Comparison of ENCODE assay signal across 25 mouse cellular contexts in the genomic region with DNA sequence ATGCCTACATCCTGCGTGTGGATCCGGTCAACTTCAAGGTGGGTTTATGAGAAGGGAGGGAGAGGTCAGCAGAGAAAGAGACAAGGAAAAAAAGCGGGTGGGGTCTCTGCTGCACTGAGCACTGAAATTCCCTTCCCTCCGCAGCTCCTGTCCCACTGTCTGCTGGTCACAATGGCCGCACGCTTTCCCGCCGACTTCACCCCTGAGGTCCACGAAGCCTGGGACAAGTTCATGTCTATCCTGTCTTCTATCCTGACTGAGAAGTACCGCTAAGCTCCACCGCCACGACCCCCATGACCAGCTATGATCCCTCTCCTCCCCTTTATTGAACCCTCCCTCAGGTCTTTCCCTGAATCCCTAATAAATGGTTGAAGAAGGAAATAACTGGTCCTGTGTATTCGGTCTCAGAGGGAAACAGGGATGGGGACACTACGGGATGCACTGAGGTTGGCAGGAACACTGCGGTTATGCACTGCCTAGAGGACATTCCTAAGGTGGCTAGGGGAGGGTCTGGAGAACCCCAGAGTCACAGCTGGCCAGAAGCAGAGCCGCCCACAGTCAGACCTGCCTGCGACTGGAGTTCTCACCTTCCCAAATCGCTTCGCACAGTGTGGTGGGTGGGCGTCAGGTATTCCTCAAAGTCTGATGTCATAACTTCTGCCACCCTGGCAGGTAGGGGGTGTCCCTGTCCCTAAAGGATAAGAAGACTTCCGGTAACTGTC. TPM values are rescaled to one million over a fixed set of nuclear protein-coding genes. Genes with fewer than 3 reads are reported as not detected.
DNase-seq lines count a peak whose midpoint lies in the region; ATAC-seq and TF ChIP-seq lines count a peak whose summit lies in the region.
"Had no signal": no experiment of that assay in that cellular context is flagged by ENCODE, and none has a peak within 500 bp of the region (broad histone marks: within the 10 kb centered on the region; RNA-seq: fewer than 3 reads in every experiment).

No protein-coding gene starts in this region.

- peaks cover 35% of the 10 kb centered on the region for H3K27me3 ChIP-seq in forebrain, embryonic 10.5 days (ENCODE audit: poor library complexity, severe bottlenecking)
- H3K27me3 ChIP-seq in forebrain, postnatal 0 days (ENCODE audit: insufficient read depth, low read length) = no peaks in the 10 kb centered on the region
- H3K27me3 ChIP-seq in heart, embryonic 14.5 days (ENCODE audit: control insufficient read depth, insufficient read depth, low read length) = peaks cover 53% of the 10 kb centered on the region
- H3K27me3 ChIP-seq in neural tube, embryonic 11.5 days (ENCODE audit: control insufficient read depth, insufficient read depth, low read length) = peaks cover 2% of the 10 kb centered on the region; the same call in 1 of the 2 replicates
- H3K27me3 ChIP-seq in neural tube, embryonic 15.5 days (replicated peaks) = peaks cover 5% of the 10 kb centered on the region; the same call in 1 of the 2 replicates

- no peaks in the 10 kb centered on the region for H3K9me3 ChIP-seq in forebrain, embryonic 10.5 days
- no peaks in the 10 kb centered on the region for H3K9me3 ChIP-seq in forebrain, postnatal 0 days (ENCODE audit: low read length)
- no peaks in the 10 kb centered on the region for H3K9me3 ChIP-seq in heart, embryonic 14.5 days (ENCODE audit: control insufficient read depth, low read length)
- no peaks in the 10 kb centered on the region for H3K9me3 ChIP-seq in neural tube, embryonic 11.5 days (ENCODE audit: control insufficient read depth, low read length)
- H3K9me3 ChIP-seq in neural tube, embryonic 15.5 days (replicated peaks) = no peaks in the 10 kb centered on the region
- H3K9me3 ChIP-seq: embryonic facial prominence, embryonic 13.5 days; midbrain, embryonic 13.5 days had no signal

- H3K27ac ChIP-seq in forebrain, embryonic 10.5 days = no peak overlapping the region
- H3K27ac ChIP-seq in forebrain, postnatal 0 days (ENCODE audit: low read depth, low read length) = no peak overlapping the region
- no peak overlapping the region for H3K27ac ChIP-seq in heart, embryonic 14.5 days (replicated peaks in 1 of 2; ENCODE audit: control insufficient read depth in 1 of 2, insufficient read depth in 1 of 2, low read depth in 2 of 2, low read length in 2 of 2)
- 0 out of 2 replicates have a peak overlapping the region, but pooled peaks have one; percentile 34 for H3K27ac ChIP-seq in neural tube, embryonic 11.5 days (ENCODE audit: low read depth, low read length)
- no peak overlapping the region for H3K27ac ChIP-seq in neural tube, embryonic 15.5 days (replicated peaks)
- H3K27ac ChIP-seq: embryonic facial prominence, embryonic 13.5 days; liver, embryonic 14.5 days; midbrain, embryonic 13.5 days had no signal

- no peak for TF ChIP-seq CTCF in forebrain, postnatal 0 days (IDR thresholded peaks at IDR 0.05; ENCODE audit: low read depth)

- H3K4me2 ChIP-seq in forebrain, postnatal 0 days (ENCODE audit: low read depth) = no peak overlapping the region
- no peak overlapping the region for H3K4me2 ChIP-seq in heart, embryonic 14.5 days (ENCODE audit: low read length)
- no peak overlapping the region for H3K4me2 ChIP-seq in neural tube, embryonic 11.5 days (ENCODE audit: low read depth)
- no peak overlapping the region for H3K4me2 ChIP-seq in neural tube, embryonic 15.5 days
- H3K4me2 ChIP-seq: embryonic facial prominence, embryonic 13.5 days; midbrain, embryonic 13.5 days had no signal

- WGBS in forebrain, embryonic 10.5 days = 74% methylated on average over 21 of the region's 21 CpGs
- WGBS in forebrain, postnatal 0 days = 78% methylated on average over 21 of the region's 21 CpGs
- WGBS in heart, embryonic 14.5 days = 59% methylated on average over 21 of the region's 21 CpGs
- 66% methylated on average over 20 of the region's 21 CpGs for WGBS in neural tube, embryonic 11.5 days
- 75% methylated on average over 21 of the region's 21 CpGs for WGBS in neural tube, embryonic 15.5 days

- H3K4me1 ChIP-seq in forebrain, embryonic 10.5 days = peaks cover 10% of the 10 kb centered on the region
- H3K4me1 ChIP-seq in forebrain, postnatal 0 days (ENCODE audit: insufficient read depth) = no peaks in the 10 kb centered on the region
- no peaks in the 10 kb centered on the region for H3K4me1 ChIP-seq in heart, embryonic 14.5 days (ENCODE audit: control insufficient read depth in 2 of 2, insufficient read depth in 2 of 2, low read length in 2 of 2)
- H3K4me1 ChIP-seq in neural tube, embryonic 11.5 days (ENCODE audit: control insufficient read depth, insufficient read depth, low read length) = no peaks in the 10 kb centered on the region
- no peaks in the 10 kb centered on the region for H3K4me1 ChIP-seq in neural tube, embryonic 15.5 days
- H3K4me1 ChIP-seq: embryonic facial prominence, embryonic 13.5 days; midbrain, embryonic 13.5 days had no signal

- no peak overlapping the region for H3K9ac ChIP-seq in forebrain, postnatal 0 days
- no peak overlapping the region for H3K9ac ChIP-seq in heart, embryonic 14.5 days (ENCODE audit: low read length)
- no peak overlapping the region for H3K9ac ChIP-seq in neural tube, embryonic 11.5 days (ENCODE audit: low read length)
- no peak overlapping the region for H3K9ac ChIP-seq in neural tube, embryonic 15.5 days (replicated peaks)
- H3K9ac ChIP-seq: embryonic facial prominence, embryonic 13.5 days; midbrain, embryonic 13.5 days had no signal

- no peak overlapping the region for H3K4me3 ChIP-seq in forebrain, embryonic 10.5 days
- H3K4me3 ChIP-seq in forebrain, postnatal 0 days (ENCODE audit: low read depth, low read length) = no peak overlapping the region
- no peak overlapping the region for H3K4me3 ChIP-seq in heart, embryonic 14.5 days (ENCODE audit: control insufficient read depth in 1 of 2, insufficient read depth in 1 of 2, low read depth in 1 of 2, low read length in 2 of 2)
- H3K4me3 ChIP-seq in neural tube, embryonic 11.5 days (ENCODE audit: low read depth, low read length) = no peak overlapping the region
- H3K4me3 ChIP-seq in neural tube, embryonic 15.5 days (replicated peaks) = no peak overlapping the region
- H3K4me3 ChIP-seq: embryonic facial prominence, embryonic 13.5 days; midbrain, embryonic 13.5 days had no signal

- DNase-seq in forebrain, embryonic 10.5 days (ENCODE audit: extremely low spot score, low spot score) = peak; percentile 26
- no peak for DNase-seq in forebrain, postnatal 0 days
- DNase-seq in heart, adult 18-20 months = no peak
- no peak for DNase-seq in neural tube, embryonic 11.5 days (ENCODE audit: low spot score)
- no peak for DNase-seq in kidney, postnatal 36 days
- DNase-seq: adrenal gland, adult 2 months; cerebellum, adult 2 months; cerebellum, postnatal 36 days; kidney, adult 8-10 months; kidney, postnatal 25 days; right cerebral cortex, postnatal 25 days; thymus, postnatal 4 days had no signal

- H3K36me3 ChIP-seq in forebrain, embryonic 10.5 days (replicated peaks) = no peaks in the 10 kb centered on the region
- no peaks in the 10 kb centered on the region for H3K36me3 ChIP-seq in forebrain, postnatal 0 days (ENCODE audit: insufficient read depth)
- H3K36me3 ChIP-seq in heart, embryonic 14.5 days (ENCODE audit: control insufficient read depth, insufficient read depth, low read length) = no peaks in the 10 kb centered on the region
- H3K36me3 ChIP-seq in neural tube, embryonic 11.5 days (ENCODE audit: control insufficient read depth, insufficient read depth, low read length) = no peaks in the 10 kb centered on the region
- H3K36me3 ChIP-seq in neural tube, embryonic 15.5 days = no peaks in the 10 kb centered on the region
- H3K36me3 ChIP-seq: embryonic facial prominence, embryonic 13.5 days; midbrain, embryonic 13.5 days had no signal

- ATAC-seq in forebrain, postnatal 0 days = no peak
- ATAC-seq in heart, embryonic 14.5 days (ENCODE audit: insufficient number of reproducible peaks, insufficient read depth, low FRiP score, low read depth) = peak; percentile 21; the same call in 1 of the 2 replicates
- ATAC-seq in neural tube, embryonic 11.5 days (ENCODE audit: insufficient read depth, low FRiP score, low TSS enrichment) = no peak
- no peak for ATAC-seq in neural tube, embryonic 15.5 days (ENCODE audit: low FRiP score)
- no peak for ATAC-seq in megakaryocyte-erythroid progenitor cell, adult 5-6 weeks (replicated peaks; ENCODE audit: low FRiP score, low TSS enrichment, poor library complexity, severe bottlenecking)
- ATAC-seq: inflammation-experienced regulatory T-cells, adult 6 months; lung, postnatal 0 days; midbrain, embryonic 13.5 days had no signal

RNA-seq across cellular contexts. Expression of a gene that starts 1.7 kb away (rescaled TPM):
- polyA plus RNA-seq in forebrain, embryonic 10.5 days (2016; fragmentation: Nextera tagmentation; extraction: Ambion mirVana) = 3,082 and 4,268 TPM in 2 replicates
- total RNA-seq in forebrain, postnatal 0 days (2014; rRNA removed) = not detected in 2 replicates
- polyA plus RNA-seq in forebrain, postnatal 0 days (2015; fragmentation: Nextera tagmentation; extraction: Ambion mirVana) = not detected in 2 replicates
- 300 and 380 TPM in 2 replicates for polyA plus RNA-seq in heart, embryonic 14.5 days (2014; fragmentation: Nextera tagmentation; extraction: Ambion mirVana)
- not detected for total RNA-seq in heart, adult 18-20 months (2021)
- 2,412 and 2,433 TPM in 2 replicates for polyA plus RNA-seq in neural tube, embryonic 11.5 days (2014; fragmentation: Nextera tagmentation; extraction: Ambion mirVana)
- polyA plus RNA-seq in neural tube, embryonic 15.5 days (2015; fragmentation: Nextera tagmentation; extraction: Ambion mirVana) = 33.0 and 50.2 TPM in 2 replicates
- total RNA-seq in megakaryocyte-erythroid progenitor cell, adult 5-6 weeks (2014; fragmentation: Nextera tagmentation) = not detected in 2 replicates
- not detected in 2 replicates for total RNA-seq in megakaryocyte-erythroid progenitor cell, adult 5-6 weeks (2017)
- total RNA-seq: adrenal gland, adult 2 months; gastrocnemius, adult 18-20 months; granulocyte monocyte progenitor cell, adult 5-6 weeks; hematopoietic stem cell, adult 5-6 weeks; left cerebral cortex, adult 18-20 months; left cerebral cortex, postnatal 36 days had no signal
- polyA plus RNA-seq: adrenal gland, adult 2 months; inflammation-experienced regulatory T-cells, adult 6 months had no signal

RNA-seq across cellular contexts. Expression of a gene that starts 5.4 kb away (rescaled TPM):
- polyA plus RNA-seq in forebrain, embryonic 10.5 days (2016; fragmentation: Nextera tagmentation; extraction: Ambion mirVana) = 2,180 and 3,072 TPM in 2 replicates
- total RNA-seq in forebrain, postnatal 0 days (2014; rRNA removed) = 405 and 563 TPM in 2 replicates
- polyA plus RNA-seq in forebrain, postnatal 0 days (2015; fragmentation: Nextera tagmentation; extraction: Ambion mirVana) = 490 and 723 TPM in 2 replicates
- 7,195 and 12,752 TPM in 2 replicates for polyA plus RNA-seq in heart, embryonic 14.5 days (2014; fragmentation: Nextera tagmentation; extraction: Ambion mirVana)
- 1,000 to 10,000 TPM; 7,280 to 8,683 TPM for total RNA-seq in heart, adult 18-20 months (2021)
- 2,190 and 2,258 TPM in 2 replicates for polyA plus RNA-seq in neural tube, embryonic 11.5 days (2014; fragmentation: Nextera tagmentation; extraction: Ambion mirVana)
- 2,622 and 3,044 TPM in 2 replicates for polyA plus RNA-seq in neural tube, embryonic 15.5 days (2015; fragmentation: Nextera tagmentation; extraction: Ambion mirVana)
- 247 and 283 TPM in 2 replicates for total RNA-seq in megakaryocyte-erythroid progenitor cell, adult 5-6 weeks (2014; fragmentation: Nextera tagmentation)
- 19.7 and 99.3 TPM in 2 replicates for total RNA-seq in megakaryocyte-erythroid progenitor cell, adult 5-6 weeks (2017)

RNA-seq across cellular contexts. Expression of a gene that starts 8.9 kb away (rescaled TPM):
- polyA plus RNA-seq in forebrain, embryonic 10.5 days (2016; fragmentation: Nextera tagmentation; extraction: Ambion mirVana) = 6.1 and 10.1 TPM in 2 replicates
- total RNA-seq in forebrain, postnatal 0 days (2014; rRNA removed) = 0.71 and 1.8 TPM in 2 replicates
- polyA plus RNA-seq in forebrain, postnatal 0 days (2015; fragmentation: Nextera tagmentation; extraction: Ambion mirVana) = 3.5 and 5.5 TPM in 2 replicates
- polyA plus RNA-seq in heart, embryonic 14.5 days (2014; fragmentation: Nextera tagmentation; extraction: Ambion mirVana) = 1.5 and 2.1 TPM in 2 replicates
- total RNA-seq in heart, adult 18-20 months (2021) = 1 to 10 TPM in 1 of 2 experiments, not detected in 1; 1.4 TPM
- polyA plus RNA-seq in neural tube, embryonic 11.5 days (2014; fragmentation: Nextera tagmentation; extraction: Ambion mirVana) = 4.4 and 4.5 TPM in 2 replicates
- 0.93 and 1.1 TPM in 2 replicates for polyA plus RNA-seq in neural tube, embryonic 15.5 days (2015; fragmentation: Nextera tagmentation; extraction: Ambion mirVana)
- total RNA-seq in megakaryocyte-erythroid progenitor cell, adult 5-6 weeks (2014; fragmentation: Nextera tagmentation) = not detected in 2 replicates
- total RNA-seq in megakaryocyte-erythroid progenitor cell, adult 5-6 weeks (2017) = not detected in 2 replicates
- total RNA-seq: gastrocnemius, adult 18-20 months; granulocyte monocyte progenitor cell, adult 5-6 weeks; hematopoietic stem cell, adult 5-6 weeks; left cerebral cortex, postnatal 36 days had no signal
- polyA plus RNA-seq: inflammation-experienced regulatory T-cells, adult 6 months had no signal

RNA-seq across cellular contexts. Expression of a gene that starts 10.4 kb away (rescaled TPM):
- 48.3 and 48.6 TPM in 2 replicates for polyA plus RNA-seq in forebrain, embryonic 10.5 days (2016; fragmentation: Nextera tagmentation; extraction: Ambion mirVana)
- 34.6 and 51.9 TPM in 2 replicates for total RNA-seq in forebrain, postnatal 0 days (2014; rRNA removed)
- polyA plus RNA-seq in forebrain, postnatal 0 days (2015; fragmentation: Nextera tagmentation; extraction: Ambion mirVana) = 32.0 and 38.1 TPM in 2 replicates
- polyA plus RNA-seq in heart, embryonic 14.5 days (2014; fragmentation: Nextera tagmentation; extraction: Ambion mirVana) = 33.2 and 33.9 TPM in 2 replicates
- total RNA-seq in heart, adult 18-20 months (2021) = 10 to 100 TPM; 22.6 to 28.5 TPM
- polyA plus RNA-seq in neural tube, embryonic 11.5 days (2014; fragmentation: Nextera tagmentation; extraction: Ambion mirVana) = 29.0 and 33.0 TPM in 2 replicates
- polyA plus RNA-seq in neural tube, embryonic 15.5 days (2015; fragmentation: Nextera tagmentation; extraction: Ambion mirVana) = 38.8 and 42.5 TPM in 2 replicates
- 45.7 and 65.0 TPM in 2 replicates for total RNA-seq in megakaryocyte-erythroid progenitor cell, adult 5-6 weeks (2014; fragmentation: Nextera tagmentation)
- total RNA-seq in megakaryocyte-erythroid progenitor cell, adult 5-6 weeks (2017) = 12.9 and 35.6 TPM in 2 replicates

RNA-seq across cellular contexts. Expression of a gene that starts 18.4 kb away (rescaled TPM):
- 3,944 and 5,635 TPM in 2 replicates for polyA plus RNA-seq in forebrain, embryonic 10.5 days (2016; fragmentation: Nextera tagmentation; extraction: Ambion mirVana)
- 789 and 953 TPM in 2 replicates for total RNA-seq in forebrain, postnatal 0 days (2014; rRNA removed)
- polyA plus RNA-seq in forebrain, postnatal 0 days (2015; fragmentation: Nextera tagmentation; extraction: Ambion mirVana) = 1,191 and 1,686 TPM in 2 replicates
- 18,791 and 33,479 TPM in 2 replicates for polyA plus RNA-seq in heart, embryonic 14.5 days (2014; fragmentation: Nextera tagmentation; extraction: Ambion mirVana)
- total RNA-seq in heart, adult 18-20 months (2021) = 1,000 to 10,000 TPM; 8,094 to 8,438 TPM
- 4,557 and 4,602 TPM in 2 replicates for polyA plus RNA-seq in neural tube, embryonic 11.5 days (2014; fragmentation: Nextera tagmentation; extraction: Ambion mirVana)
- polyA plus RNA-seq in neural tube, embryonic 15.5 days (2015; fragmentation: Nextera tagmentation; extraction: Ambion mirVana) = 6,998 and 8,084 TPM in 2 replicates
- 268 and 358 TPM in 2 replicates for total RNA-seq in megakaryocyte-erythroid progenitor cell, adult 5-6 weeks (2014; fragmentation: Nextera tagmentation)
- 121 and 343 TPM in 2 replicates for total RNA-seq in megakaryocyte-erythroid progenitor cell, adult 5-6 weeks (2017)

Comparison
In these comparisons a context has a peak if more than half of its experiments do, and no peak if none do; other contexts are left out.
1. RNA of a gene that starts 1.7 kb away (polyA plus RNA-seq): 3,082 to 4,268 TPM in forebrain, embryonic 10.5 days, 2,412 to 2,433 TPM in neural tube, embryonic 11.5 days, 300 to 380 TPM in heart, embryonic 14.5 days and 33.0 to 50.2 TPM in neural tube, embryonic 15.5 days; not detected in forebrain, postnatal 0 days; every median in the first group is over 10 times any median in the second.